Mouse (Mus musculus) lung, postnatal 0 days (tissue): ENCODE data around the gene Etfb.

Experiments
- CTCF ChIP-seq: IDR thresholded peaks from 2 replicates; pipeline ENCODE4 v1.5.1; 2016; ENCODE audit warnings: antibody characterized with exemption, mild to moderate bottlenecking
- EP300 ChIP-seq: IDR thresholded peaks from 2 replicates; pipeline ENCODE4 v1.6.1; 2016; ENCODE audit warnings: antibody characterized with exemption, mild to moderate bottlenecking, control low read depth

DNA sequence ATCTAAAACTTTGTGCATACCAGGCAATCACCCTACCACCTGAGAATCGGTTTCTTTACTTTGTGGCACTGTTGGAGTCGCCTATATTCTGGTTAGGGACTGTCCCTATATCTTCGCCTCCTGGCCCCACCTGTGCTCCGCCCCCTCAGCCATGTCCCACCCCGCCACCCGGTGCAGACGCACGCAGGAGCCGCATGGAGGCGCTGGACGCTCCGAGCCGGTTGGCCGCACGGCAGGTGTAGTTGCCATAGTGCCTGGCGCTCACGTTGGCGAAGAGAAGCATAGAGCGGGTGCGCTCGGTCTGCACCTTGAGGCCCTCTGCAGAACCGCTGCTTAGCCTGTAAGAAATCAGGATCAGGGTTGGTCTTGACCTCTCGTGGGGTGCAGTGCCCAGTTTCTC lies 31.8 kb downstream of the Etfb start:
- TF ChIP-seq EP300 (no peak), CTCF (peak; percentile 51)
